Mouse (Mus musculus) 416B (cell line): ENCODE results near the gene Hdac1.

Experiments used
- DNase-seq: peaks from one replicate; pipeline ENCODE4 v3.0.0; 2011; ENCODE audit warnings: low read depth

Hdac1 gene

GRCm38 (mm10) chr4:129542592-129543141 is at the start of gene Hdac1:
Gene Hdac1 (minus strand): TSS chr4:129542713.
- peak; percentile 99 for DNase-seq

DNA sequence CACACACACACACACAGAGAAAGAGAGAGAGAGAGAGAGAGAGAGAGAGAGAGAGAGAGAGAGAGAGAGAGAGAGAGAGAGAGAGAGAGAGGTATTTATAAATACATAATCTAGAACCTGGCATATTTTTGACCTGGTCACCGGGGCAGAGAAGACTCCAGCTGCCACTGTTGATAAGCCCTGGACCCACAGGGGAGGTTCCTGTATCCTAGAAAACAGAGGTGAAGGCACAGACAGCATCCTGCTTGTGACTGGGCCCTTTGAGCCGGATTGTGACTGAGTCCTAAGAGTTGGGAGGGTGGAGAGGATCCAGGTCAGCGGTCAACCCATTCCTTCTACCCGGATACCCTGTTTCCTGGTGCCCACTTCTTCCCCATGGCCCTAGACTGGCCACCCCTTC is 46.4 kb upstream of the Hdac1 start:
- no peak for DNase-seq

DNA sequence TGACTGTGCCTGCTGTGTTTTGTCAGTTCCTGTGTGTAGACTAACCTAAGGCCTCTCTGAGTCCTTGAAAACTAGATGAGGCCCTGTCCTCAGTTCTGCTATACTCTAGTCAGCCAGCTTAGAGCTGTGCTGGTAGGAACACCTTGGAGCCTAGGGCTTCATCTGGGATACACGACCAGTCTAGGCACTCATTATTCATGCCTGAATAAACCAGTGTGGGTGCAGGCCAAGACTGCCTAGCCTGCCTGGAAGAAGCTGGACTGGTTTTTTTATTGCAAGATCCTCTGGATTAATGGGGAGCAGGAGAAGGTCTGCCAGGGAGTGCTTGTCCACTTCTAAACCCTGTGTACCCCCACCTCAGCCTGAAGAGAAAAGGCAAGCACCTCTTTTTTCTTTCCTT is 44.4 kb upstream of the Hdac1 start:
- no peak for DNase-seq

GRCm38 (mm10) chr4:129585773-129586172 is 43.3 kb upstream of the Hdac1 start:
- DNase-seq = no peak

GRCm38 (mm10) chr4:129584884-129585608 is 42.5 kb upstream of the Hdac1 start:
- DNase-seq = peak; percentile 88

DNA sequence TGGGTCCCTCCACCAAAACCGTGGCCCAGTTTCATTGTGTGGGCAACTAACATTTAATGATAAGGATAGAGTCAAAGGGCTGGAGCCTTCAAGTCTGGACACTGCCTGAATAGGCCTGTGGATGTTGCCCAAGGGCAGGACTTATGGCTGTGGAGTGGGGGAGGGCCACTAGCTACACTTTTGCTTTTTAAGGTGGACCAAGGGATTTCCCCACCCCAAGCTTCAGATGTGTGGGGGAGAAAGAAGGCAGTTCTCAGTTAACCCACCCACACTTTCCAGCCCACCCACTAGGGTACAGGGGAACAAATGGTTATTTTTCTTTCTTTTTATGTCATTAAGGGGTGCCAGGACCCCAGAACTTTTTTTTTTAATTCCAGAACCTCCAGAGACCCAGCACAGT is 41.9 kb upstream of the Hdac1 start:
- DNase-seq = peak; percentile 23

DNA sequence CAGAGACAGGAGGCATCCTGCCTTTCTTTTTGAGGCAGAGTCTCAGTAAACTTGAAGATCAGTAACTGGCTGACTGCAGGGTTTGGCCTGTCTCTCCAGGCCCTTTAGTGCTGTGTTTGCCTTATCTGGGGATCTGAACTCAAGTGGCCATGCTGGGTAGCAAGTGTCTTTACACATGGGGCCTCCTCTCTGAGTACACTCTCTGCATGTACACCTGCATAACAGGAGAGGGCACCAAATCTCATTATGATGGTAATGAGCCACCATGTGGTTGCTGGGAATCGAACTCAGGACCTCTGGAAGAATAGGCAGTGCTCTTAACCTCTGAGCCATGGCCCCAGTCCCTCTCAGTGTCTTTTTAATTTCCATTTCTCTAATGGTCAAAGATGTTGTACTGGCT is 39.7 kb upstream of the Hdac1 start:
- DNase-seq = peak; percentile 47

GRCm38 (mm10) chr4:129580347-129580746 is 37.8 kb upstream of the Hdac1 start:
- DNase-seq = peak; percentile 23

- DNase-seq = no peak
Observed at GRCm38 (mm10) chr4:129578466-129578865, 36.0 kb upstream of the Hdac1 start, which contains the start of gene Fam167b. Gene Fam167b (minus strand): TSS chr4:129578549.

DNA sequence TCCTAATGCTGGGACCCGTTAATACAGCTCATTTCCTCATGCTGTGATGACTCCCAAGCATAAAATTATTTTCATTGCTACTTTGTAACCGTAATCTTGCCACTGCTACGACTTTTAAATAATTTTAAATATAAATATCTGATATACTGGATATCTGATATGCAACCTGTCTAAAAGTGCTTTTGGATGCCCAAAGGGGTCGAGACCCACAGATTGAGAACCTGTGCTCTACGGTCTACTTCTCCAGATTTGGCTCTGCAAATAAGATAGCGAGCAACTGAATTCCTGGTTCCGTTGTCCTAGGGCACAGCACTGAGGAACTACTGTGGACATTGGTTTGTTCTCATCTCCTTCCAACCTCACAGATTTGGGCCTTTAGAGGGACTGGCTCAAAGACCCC is 35.2 kb upstream of the Hdac1 start:
- no peak for DNase-seq

GRCm38 (mm10) chr4:129576863-129577491 is 34.5 kb upstream of the Hdac1 start:
- peak; percentile 61 for DNase-seq

DNA sequence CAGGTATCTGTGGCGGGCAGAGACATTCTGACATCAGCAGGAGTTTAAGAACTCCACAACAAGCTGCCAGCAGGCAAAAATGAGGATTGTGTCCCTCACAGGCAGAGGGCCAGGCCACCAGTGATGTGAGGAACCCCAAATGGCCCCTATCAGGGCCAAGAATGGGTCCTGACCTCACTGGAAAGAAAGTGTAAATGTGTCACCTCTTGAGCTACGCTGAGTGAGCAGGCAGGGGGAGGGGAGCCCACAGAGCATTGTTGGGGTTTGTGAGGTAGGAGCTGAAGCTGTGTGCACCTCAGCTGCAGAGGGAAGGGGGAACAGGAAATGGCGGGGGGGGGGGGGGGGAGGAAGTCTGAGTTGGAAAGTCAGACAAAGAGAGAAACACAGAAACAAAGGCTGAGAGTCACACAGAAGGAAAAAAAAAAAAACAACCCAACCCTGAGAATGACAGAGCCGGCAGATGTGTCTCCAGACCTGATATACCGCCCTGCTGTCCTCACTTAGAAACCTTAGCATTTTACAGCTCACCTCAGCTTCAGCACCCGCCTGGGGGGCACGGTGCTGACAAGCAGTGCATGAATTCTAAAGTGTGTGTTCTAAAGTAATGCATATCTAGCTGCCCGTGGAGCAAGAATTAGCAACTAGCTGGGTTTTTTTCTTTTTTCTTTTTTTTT is 32.8 kb upstream of the Hdac1 start:
- peak; percentile 80 for DNase-seq

GRCm38 (mm10) chr4:129573430-129573829 is 30.9 kb upstream of the Hdac1 start, which contains the start of gene Lck:
Gene Lck (minus strand): TSS chr4:129573641.
- no peak for DNase-seq

DNA sequence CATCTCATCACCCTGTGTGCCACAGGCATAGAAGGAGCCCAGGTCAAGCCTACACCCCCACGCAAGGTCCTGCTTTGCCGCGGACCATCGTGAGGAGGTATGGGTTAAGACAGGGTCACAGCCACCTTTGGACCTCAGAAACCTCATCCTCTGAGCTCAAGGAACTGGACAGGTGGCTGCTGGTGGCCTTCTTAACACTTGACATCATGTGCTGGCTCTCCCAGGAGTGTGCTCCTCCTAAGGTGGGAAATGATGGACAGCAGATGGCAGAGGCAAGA is 30.5 kb upstream of the Hdac1 start:
- DNase-seq = no peak

DNA sequence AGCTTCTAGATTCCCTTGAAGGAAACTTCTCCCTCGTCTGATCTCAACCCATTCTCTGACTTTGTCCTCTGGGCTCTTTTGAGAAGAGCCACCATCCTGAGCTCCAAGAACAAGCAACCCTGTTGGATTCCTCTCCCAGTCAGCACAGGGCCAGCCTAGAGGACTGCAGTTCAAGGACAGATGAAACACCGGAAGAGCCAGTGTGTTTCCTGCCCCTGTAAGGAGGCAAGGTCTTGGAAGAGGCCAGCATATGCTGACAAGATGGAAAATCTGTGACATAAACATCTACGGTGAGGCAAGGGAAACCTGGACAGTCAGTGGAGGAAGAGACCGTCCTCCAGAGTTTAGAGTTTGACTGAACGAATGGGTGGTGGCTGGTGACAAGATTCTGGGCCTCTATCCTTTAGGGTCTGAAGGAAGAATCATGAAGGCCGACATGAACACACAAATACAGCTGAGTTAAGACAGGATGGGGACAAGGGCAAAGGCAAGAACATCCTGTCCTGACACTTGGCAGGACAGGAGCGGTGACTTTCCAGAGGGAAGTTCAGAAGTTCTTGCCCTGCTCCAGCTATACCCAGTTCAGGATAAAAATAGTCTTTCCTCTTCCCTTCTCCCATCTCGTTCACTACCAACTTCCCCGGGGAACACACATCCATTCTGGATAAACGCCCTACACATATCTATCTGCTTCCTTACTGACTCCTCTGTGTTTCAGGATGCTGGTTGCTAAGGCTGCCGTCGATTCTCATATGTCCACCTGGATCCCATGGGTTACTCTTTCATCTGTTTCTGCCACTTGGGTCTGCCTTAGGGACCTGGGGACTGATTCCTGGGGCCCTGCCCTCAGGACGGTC is 30.0 kb upstream of the Hdac1 start:
- no peak for DNase-seq

- no peak for DNase-seq
Observed at GRCm38 (mm10) chr4:129571551-129572084, 29.1 kb upstream of the Hdac1 start.

DNA sequence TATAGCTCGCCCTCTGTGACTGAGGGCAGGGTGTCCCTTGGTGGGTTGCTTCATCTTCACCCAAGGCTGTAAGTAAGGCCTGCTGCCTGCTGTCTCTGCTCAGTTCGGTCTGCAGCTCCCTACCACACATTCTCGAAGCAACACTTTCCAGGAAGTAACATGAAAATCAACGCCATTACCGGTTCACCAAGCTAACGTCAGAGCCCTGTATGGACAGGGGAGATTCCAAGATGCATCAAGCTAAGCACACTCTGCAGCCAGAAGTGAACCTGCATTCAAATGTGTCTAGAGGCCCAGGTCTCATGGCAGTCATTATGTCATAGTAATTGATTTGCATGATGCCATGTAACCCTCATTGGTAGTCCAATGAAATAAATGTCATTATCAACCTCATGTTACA is 27.5 kb upstream of the Hdac1 start:
- DNase-seq = no peak

DNA sequence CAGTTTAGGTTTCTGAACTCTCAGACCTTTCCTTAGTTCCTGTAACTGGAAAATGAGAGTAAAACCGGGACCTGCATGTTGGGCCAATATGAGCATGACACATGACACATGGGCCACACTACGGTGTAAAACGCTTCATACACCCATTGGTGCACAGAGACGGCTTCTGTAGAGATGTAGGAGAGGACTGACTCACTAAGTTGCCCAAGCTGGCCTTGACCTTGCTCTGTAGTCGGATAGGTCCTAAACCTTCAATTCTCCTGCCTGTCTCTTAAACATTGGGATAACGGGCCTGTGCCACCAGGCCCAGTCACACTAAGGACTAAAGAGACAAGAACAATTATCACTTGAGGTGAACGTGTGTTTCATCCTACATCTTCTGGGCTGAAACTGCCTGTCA is 25.9 kb upstream of the Hdac1 start:
- DNase-seq = no peak

- DNase-seq = no peak
Observed at GRCm38 (mm10) chr4:129565139-129565538, 22.6 kb upstream of the Hdac1 start.

- DNase-seq = no peak
Observed at GRCm38 (mm10) chr4:129563718-129564117, 21.2 kb upstream of the Hdac1 start.

DNA sequence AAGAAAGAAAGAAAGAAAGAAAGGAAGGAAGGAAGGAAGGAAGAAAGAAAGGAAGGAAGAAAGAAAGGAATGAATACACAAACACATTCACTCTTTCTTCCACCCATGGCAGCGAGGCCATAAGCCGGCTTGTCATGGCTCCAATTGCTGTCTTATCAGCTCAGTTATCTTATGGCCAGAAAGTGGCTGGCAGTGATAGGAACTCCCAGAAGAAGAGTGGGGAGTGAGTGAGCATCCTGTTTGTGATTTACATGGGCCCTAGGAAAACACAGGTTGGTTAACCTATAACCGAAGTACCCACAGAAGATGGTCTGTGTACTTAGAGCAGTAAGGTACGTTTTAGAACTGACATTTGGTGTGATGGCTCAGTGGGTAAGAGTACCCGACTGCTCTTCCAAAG is 18.7 kb upstream of the Hdac1 start:
- no peak for DNase-seq
